Mouse (Mus musculus) embryonic facial prominence, embryonic 14.5 days (tissue): ENCODE results near the gene Strip1. TPM values are rescaled to one million over a fixed set of nuclear protein-coding genes. Genes with fewer than 3 reads are reported as not detected.

ENCODE experiments used
- ATAC-seq: fragments of 200-750 bp; cut with Nextera tagmentation; 2 replicates; pipeline ENCODE4 v1.8.0; 2017; ENCODE audit warnings: low read depth, moderate number of reproducible peaks, moderate TSS enrichment
- DNase-seq: peaks from one replicate; pipeline ENCODE4 v3.0.0-alpha.2; 2015; ENCODE audit warnings: low spot score
- H3K27ac ChIP-seq: fragments of 300-500 bp; sonication (generic); replicated peaks from 2 replicates; pipeline ENCODE4 v1.5.1; 2014; ENCODE audit warnings: low read depth, mild to moderate bottlenecking, low read length, moderate library complexity
- H3K27me3 ChIP-seq: fragments of 300-500 bp; sonication (generic); replicated peaks from 2 replicates; pipeline ENCODE4 v1.6.1; 2014; ENCODE audit warnings: low read length; ENCODE audit not compliant: control insufficient read depth, insufficient read depth
- H3K36me3 ChIP-seq: fragments of 300-500 bp; sonication (generic); 2 replicates; pipeline ENCODE4 v1.6.1; 2014; ENCODE audit warnings: low read length, mixed read lengths; ENCODE audit not compliant: control insufficient read depth, insufficient read depth
- H3K4me1 ChIP-seq: fragments of 300-500 bp; sonication (generic); 2 replicates; pipeline ENCODE4 v1.6.1; 2014; ENCODE audit warnings: antibody characterized with exemption, low read length; ENCODE audit not compliant: control insufficient read depth, insufficient read depth
- H3K4me2 ChIP-seq: fragments of 300-500 bp; sonication (generic); 2 replicates; pipeline ENCODE4 v1.6.1; 2014; ENCODE audit warnings: low read depth, mild to moderate bottlenecking, low read length, moderate library complexity, mixed read lengths
- H3K4me3 ChIP-seq: fragments of 300-500 bp; sonication (generic); 2 replicates; pipeline ENCODE4 v1.5.1; 2014; ENCODE audit warnings: low read depth, mild to moderate bottlenecking, low read length
- H3K9ac ChIP-seq: fragments of 300-500 bp; sonication (generic); 2 replicates; pipeline ENCODE4 v1.6.1; 2014; ENCODE audit warnings: low read depth, mild to moderate bottlenecking, low read length, moderate library complexity, mixed read lengths
- H3K9me3 ChIP-seq: fragments of 300-500 bp; sonication (generic); 2 replicates; pipeline ENCODE4 v1.6.1; 2016; ENCODE audit warnings: low read length; ENCODE audit not compliant: control insufficient read depth
- WGBS: fragments of 180-500 bp; shearing (Covaris S2); extraction: QIAGEN DNeasy Blood & Tissue Kit; methylation state at CpG from one replicate; pipeline ENCODE4 v1.1.7; 2014; 5-methylcytosine and 5-hydroxymethylcytosine counted together
- polyA plus RNA-seq: library from polyadenylated mRNA; unstranded; fragments of >200 nt; fragmentation: Nextera tagmentation; extraction: Ambion mirVana; gene quantifications from 2 replicates; pipeline ENCODE4 v1.2.1, GENCODE M21; 2014

Strip1 gene
- polyA plus RNA-seq, 1 experiment from 2014 or later: 53.7 TPM

GRCm38 (mm10) chr3:107579466-107579865, 52.0 kb downstream of the Strip1 start:
- DNase-seq (no peak), ATAC-seq (no peak)
- no peak overlapping the region for H3K4me3 ChIP-seq
- 0 out of 2 replicates have a peak, but pooled peaks cover 12% of the 10 kb centered on the region for H3K4me1 ChIP-seq
- no peaks in the 10 kb centered on the region for H3K36me3 ChIP-seq
- WGBS: 19% methylated on average over 4 of the region's 4 CpGs
- H3K27me3 ChIP-seq: peaks cover 43% of the 10 kb centered on the region
- H3K4me2 ChIP-seq: no peak overlapping the region
- H3K9me3 ChIP-seq: no peaks in the 10 kb centered on the region
- no peak overlapping the region for H3K27ac ChIP-seq
- no peak overlapping the region for H3K9ac ChIP-seq

DNA sequence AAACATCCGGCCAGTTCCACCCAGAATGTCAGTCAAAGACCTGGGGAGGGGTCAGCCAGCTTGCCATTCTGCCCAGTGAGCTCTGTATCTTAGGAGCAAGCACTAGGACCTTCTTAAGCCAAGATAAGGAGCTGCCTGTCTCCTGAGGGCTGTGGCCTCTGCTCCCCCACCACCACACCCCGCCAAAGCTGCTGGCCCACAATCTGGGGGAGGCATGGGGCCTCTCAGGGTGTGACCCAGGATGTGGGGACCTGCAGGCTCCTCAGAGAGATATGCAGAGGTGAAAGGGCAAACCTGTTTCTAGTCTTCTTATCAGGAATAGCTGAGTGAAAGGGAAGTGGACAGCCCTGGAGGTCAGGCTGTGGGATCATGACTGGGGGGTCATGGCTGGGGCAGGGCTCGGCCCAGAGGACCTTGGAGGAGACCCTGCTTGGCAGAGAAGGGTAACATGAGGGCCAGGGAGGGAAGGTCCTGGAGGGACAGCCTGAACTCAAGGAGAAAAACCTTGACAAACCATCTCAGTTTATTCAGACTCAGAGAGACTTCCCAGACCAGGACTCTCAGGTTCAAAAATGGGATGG, 53.6 kb downstream of the Strip1 start:
- 35% methylated on average over 3 of the region's 3 CpGs for WGBS
- DNase-seq (no peak), ATAC-seq (no peak)
- H3K27ac ChIP-seq: no peak overlapping the region
- 0 out of 2 replicates have a peak, but pooled peaks cover 7% of the 10 kb centered on the region for H3K4me1 ChIP-seq
- H3K4me2 ChIP-seq: no peak overlapping the region
- H3K27me3 ChIP-seq: peaks cover 27% of the 10 kb centered on the region
- no peaks in the 10 kb centered on the region for H3K36me3 ChIP-seq
- H3K4me3 ChIP-seq: no peak overlapping the region
- H3K9me3 ChIP-seq: no peaks in the 10 kb centered on the region
- no peak overlapping the region for H3K9ac ChIP-seq

GRCm38 (mm10) chr3:107576807-107577206, 54.7 kb downstream of the Strip1 start:
- WGBS: 70% methylated on average over 3 of the region's 3 CpGs
- Histone ChIP-seq H3K4me3 (no peak overlapping the region), H3K27ac (no peak overlapping the region), H3K9me3 (no peaks in the 10 kb centered on the region), H3K27me3 (peaks cover 16% of the 10 kb centered on the region), H3K4me2 (no peak overlapping the region), H3K4me1 (0 out of 2 replicates have a peak, but pooled peaks cover 4% of the 10 kb centered on the region), H3K9ac (no peak overlapping the region), H3K36me3 (no peaks in the 10 kb centered on the region)
- no peak for ATAC-seq
- DNase-seq: no peak

DNA sequence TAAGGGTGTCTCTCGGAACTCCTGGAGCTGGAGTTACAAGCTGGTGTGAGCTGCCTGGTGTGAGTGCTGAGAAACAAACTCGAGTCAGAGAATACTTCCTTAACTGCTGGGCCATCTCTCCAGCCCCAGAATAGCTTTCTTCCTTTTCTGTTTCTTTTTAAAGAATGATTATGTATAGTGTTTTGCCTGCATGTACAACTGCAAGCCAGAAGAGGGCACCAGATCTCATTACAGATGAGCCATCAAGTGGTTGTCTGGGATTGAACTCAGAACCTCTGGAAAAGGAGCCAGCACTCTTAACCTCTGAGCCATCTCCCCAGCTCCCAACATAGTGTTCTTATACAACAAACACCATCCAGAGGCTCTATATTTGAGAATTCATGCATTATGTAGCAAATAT, 60.3 kb downstream of the Strip1 start:
- Histone ChIP-seq H3K27me3 (no peaks in the 10 kb centered on the region), H3K36me3 (no peaks in the 10 kb centered on the region), H3K9me3 (no peaks in the 10 kb centered on the region), H3K9ac (no peak overlapping the region), H3K4me2 (no peak overlapping the region), H3K4me3 (no peak overlapping the region), H3K27ac (no peak overlapping the region), H3K4me1 (no peaks in the 10 kb centered on the region)
- no peak for DNase-seq
- WGBS: 61% methylated on average over 2 of the region's 2 CpGs
- ATAC-seq: no peak

DNA sequence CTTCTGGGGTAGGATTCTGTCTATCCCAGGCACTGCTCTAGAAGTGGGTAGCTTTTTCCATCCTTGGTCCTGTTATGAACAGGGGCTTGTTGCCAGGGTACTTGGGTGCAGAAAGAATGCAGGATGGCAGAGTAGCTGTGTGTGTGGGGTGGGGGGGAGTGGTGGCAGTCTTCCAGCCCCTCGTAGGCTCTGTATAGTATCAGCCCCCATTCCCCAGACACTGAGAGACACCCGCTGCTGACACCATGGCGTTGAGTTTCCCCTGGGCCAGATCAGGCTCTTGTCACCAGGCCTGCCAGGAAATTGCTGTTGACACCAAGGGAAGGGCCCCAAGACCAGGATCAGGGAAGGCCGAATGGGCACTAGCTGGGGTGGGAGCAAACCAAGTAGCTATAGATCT, 62.8 kb downstream of the Strip1 start:
- Histone ChIP-seq H3K4me3 (no peak overlapping the region), H3K9ac (no peak overlapping the region), H3K4me1 (no peaks in the 10 kb centered on the region), H3K27ac (no peak overlapping the region), H3K4me2 (no peak overlapping the region), H3K36me3 (no peaks in the 10 kb centered on the region), H3K27me3 (no peaks in the 10 kb centered on the region), H3K9me3 (no peaks in the 10 kb centered on the region)
- 59% methylated on average over 4 of the region's 4 CpGs for WGBS
- DNase-seq (no peak), ATAC-seq (no peak)

DNA sequence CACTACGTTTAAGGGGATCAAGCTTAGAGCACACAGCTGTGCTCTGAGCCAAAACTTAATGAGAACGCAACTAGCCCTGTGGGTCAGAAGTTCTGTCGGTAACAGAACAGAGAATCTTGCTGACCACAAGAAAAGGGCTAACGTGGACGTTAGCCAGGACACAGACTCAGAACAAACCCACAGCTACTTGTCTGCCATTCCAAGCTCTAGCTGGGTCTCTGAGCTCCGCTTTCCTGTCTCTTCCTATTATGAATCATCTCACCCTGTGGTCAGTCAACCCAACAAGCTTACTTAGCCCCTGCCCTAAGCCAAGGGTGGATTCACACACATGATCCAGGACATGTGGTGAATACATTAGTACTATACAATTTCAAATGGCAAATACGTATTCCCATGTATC, 63.7 kb downstream of the Strip1 start:
- Histone ChIP-seq H3K4me2 (no peak overlapping the region), H3K9ac (no peak overlapping the region), H3K36me3 (no peaks in the 10 kb centered on the region), H3K4me3 (no peak overlapping the region), H3K4me1 (no peaks in the 10 kb centered on the region), H3K27ac (no peak overlapping the region), H3K27me3 (no peaks in the 10 kb centered on the region), H3K9me3 (no peaks in the 10 kb centered on the region)
- WGBS: 70% methylated on average over 7 of the region's 7 CpGs
- DNase-seq: no peak
- no peak for ATAC-seq

- no peak overlapping the region for H3K27ac ChIP-seq
- DNase-seq: no peak
- H3K4me3 ChIP-seq: no peak overlapping the region
- WGBS: 15% methylated on average over 3 of the region's 3 CpGs
- no peaks in the 10 kb centered on the region for H3K36me3 ChIP-seq
- no peaks in the 10 kb centered on the region for H3K4me1 ChIP-seq
- no peak overlapping the region for H3K4me2 ChIP-seq
- H3K9ac ChIP-seq: no peak overlapping the region
- H3K9me3 ChIP-seq: no peaks in the 10 kb centered on the region
- ATAC-seq: no peak
- H3K27me3 ChIP-seq: no peaks in the 10 kb centered on the region
Measured at GRCm38 (mm10) chr3:107565331-107565730, 66.2 kb downstream of the Strip1 start.

GRCm38 (mm10) chr3:107563880-107564279, 67.6 kb downstream of the Strip1 start:
- Histone ChIP-seq H3K27ac (no peak overlapping the region), H3K27me3 (no peaks in the 10 kb centered on the region), H3K9me3 (no peaks in the 10 kb centered on the region), H3K9ac (no peak overlapping the region), H3K4me3 (no peak overlapping the region), H3K36me3 (no peaks in the 10 kb centered on the region), H3K4me2 (no peak overlapping the region), H3K4me1 (no peaks in the 10 kb centered on the region)
- DNase-seq (no peak), ATAC-seq (no peak)
- 18% methylated on average over 4 of the region's 4 CpGs for WGBS

DNA sequence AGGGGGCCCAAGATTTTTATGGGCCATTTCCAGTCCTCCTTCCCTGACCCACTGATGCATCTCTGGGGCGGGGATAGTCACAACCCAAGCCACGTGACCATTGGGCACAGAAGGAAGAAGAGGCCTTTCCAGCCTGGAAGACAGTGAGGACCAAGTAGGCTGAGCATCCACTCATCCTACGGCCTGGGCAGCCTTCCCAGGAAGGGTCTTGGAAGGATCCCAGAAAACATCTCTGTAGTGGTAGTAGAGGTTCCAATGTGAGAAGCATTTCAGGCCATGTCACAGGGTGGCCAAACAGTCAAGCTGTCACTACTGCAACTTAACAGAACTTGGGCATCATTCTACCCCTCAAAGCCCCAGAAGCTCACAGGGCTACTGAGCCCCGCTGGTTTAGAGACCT, 68.9 kb downstream of the Strip1 start:
- WGBS: 82% methylated on average over 4 of the region's 4 CpGs

More for the DNA sequence above, 68.9 kb downstream of the Strip1 start:
- H3K36me3 ChIP-seq: no peaks in the 10 kb centered on the region
- DNase-seq: no peak
- H3K27ac ChIP-seq: no peak overlapping the region
- no peak overlapping the region for H3K4me3 ChIP-seq
- no peaks in the 10 kb centered on the region for H3K4me1 ChIP-seq
- no peak for ATAC-seq
- no peak overlapping the region for H3K4me2 ChIP-seq
- H3K9ac ChIP-seq: no peak overlapping the region
- H3K27me3 ChIP-seq: no peaks in the 10 kb centered on the region
- H3K9me3 ChIP-seq: no peaks in the 10 kb centered on the region
